Mouse (Mus musculus) midbrain, embryonic 13.5 days (tissue): Measurements from ENCODE around the gene Cyb5r4. TPM values are rescaled to one million over a fixed set of nuclear protein-coding genes. Genes with fewer than 3 reads are reported as not detected.
"Not testable (repeated sequence)": the region's sequence is repeated elsewhere in the genome, so short reads cannot be mapped to it uniquely, and the experiment has no call there.

Experiments used
- ATAC-seq: fragments of 200-750 bp; cut with Nextera tagmentation; 2 replicates; pipeline ENCODE4 v1.8.0; 2017; ENCODE audit warnings: mild to moderate bottlenecking, moderate TSS enrichment, moderate library complexity
- H3K27ac ChIP-seq: fragments of 300-500 bp; sonication (generic); 2 replicates; pipeline ENCODE4 v1.5.1; 2015; ENCODE audit warnings: inconsistent platforms, mild to moderate bottlenecking, moderate library complexity
- H3K27me3 ChIP-seq: fragments of 300-500 bp; sonication (generic); 2 replicates; pipeline ENCODE4 v1.6.1; 2015; ENCODE audit warnings: mild to moderate bottlenecking, inconsistent platforms
- H3K36me3 ChIP-seq: fragments of 300-500 bp; sonication (generic); 2 replicates; pipeline ENCODE4 v1.6.1; 2015; ENCODE audit warnings: mild to moderate bottlenecking, inconsistent platforms
- H3K4me1 ChIP-seq: fragments of 300-500 bp; sonication (generic); replicated peaks from 2 replicates; pipeline ENCODE4 v1.6.1; 2015; ENCODE audit warnings: inconsistent platforms
- H3K4me2 ChIP-seq: fragments of 300-500 bp; sonication (generic); replicated peaks from 2 replicates; pipeline ENCODE4 v1.6.1; 2015; ENCODE audit warnings: moderate library complexity, mild to moderate bottlenecking, inconsistent platforms
- H3K4me3 ChIP-seq: fragments of 300-500 bp; sonication (generic); replicated peaks from 2 replicates; pipeline ENCODE4 v1.5.1; 2015; ENCODE audit warnings: mild to moderate bottlenecking, inconsistent platforms
- H3K9ac ChIP-seq: fragments of 300-500 bp; sonication (generic); replicated peaks from 2 replicates; pipeline ENCODE4 v1.6.1; 2015; ENCODE audit warnings: mild to moderate bottlenecking, inconsistent platforms
- H3K9me3 ChIP-seq: fragments of 300-500 bp; sonication (generic); 2 replicates; pipeline ENCODE4 v1.6.1; 2016; ENCODE audit warnings: mild to moderate bottlenecking, inconsistent platforms
- WGBS: fragments of 180-500 bp; shearing (Covaris S2); methylation state at CpG from one replicate; pipeline ENCODE4 v1.1.7; 2015; 5-methylcytosine and 5-hydroxymethylcytosine counted together
- polyA plus RNA-seq: library from polyadenylated mRNA; unstranded; fragments of >200 nt; fragmentation: Nextera tagmentation; extraction: Ambion mirVana; gene quantifications from 2 replicates; pipeline ENCODE4 v1.2.1, GENCODE M21; 2015

Cyb5r4 gene
- polyA plus RNA-seq, 1 experiment from 2014 or later, result 87.4 TPM

DNA sequence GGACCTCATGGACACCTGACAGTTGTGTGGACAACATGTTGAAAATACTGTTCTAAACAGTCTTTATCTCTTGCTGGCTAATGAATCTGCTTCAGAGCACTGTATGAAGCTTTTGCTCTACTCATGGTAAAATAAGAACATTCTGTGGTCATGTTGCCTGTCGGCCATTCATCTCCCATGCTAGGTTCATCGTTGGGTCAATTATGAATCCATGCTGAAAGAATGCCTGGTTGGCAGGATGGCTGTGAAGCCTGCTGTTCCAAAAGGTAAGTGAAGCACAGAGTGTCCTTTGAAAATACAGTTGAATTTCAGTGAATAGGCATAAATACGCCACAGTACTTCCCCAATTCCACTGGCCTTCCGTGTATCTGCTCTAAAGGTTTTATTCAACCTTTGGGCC is 10.4 kb downstream of the Cyb5r4 start:
- WGBS, result 91% methylated on average over 4 of the region's 4 CpGs
- H3K9me3 ChIP-seq, result no peaks in the 10 kb centered on the region
- H3K4me1 ChIP-seq, result 0 out of 2 replicates have a peak, but pooled peaks cover 4% of the 10 kb centered on the region

DNA sequence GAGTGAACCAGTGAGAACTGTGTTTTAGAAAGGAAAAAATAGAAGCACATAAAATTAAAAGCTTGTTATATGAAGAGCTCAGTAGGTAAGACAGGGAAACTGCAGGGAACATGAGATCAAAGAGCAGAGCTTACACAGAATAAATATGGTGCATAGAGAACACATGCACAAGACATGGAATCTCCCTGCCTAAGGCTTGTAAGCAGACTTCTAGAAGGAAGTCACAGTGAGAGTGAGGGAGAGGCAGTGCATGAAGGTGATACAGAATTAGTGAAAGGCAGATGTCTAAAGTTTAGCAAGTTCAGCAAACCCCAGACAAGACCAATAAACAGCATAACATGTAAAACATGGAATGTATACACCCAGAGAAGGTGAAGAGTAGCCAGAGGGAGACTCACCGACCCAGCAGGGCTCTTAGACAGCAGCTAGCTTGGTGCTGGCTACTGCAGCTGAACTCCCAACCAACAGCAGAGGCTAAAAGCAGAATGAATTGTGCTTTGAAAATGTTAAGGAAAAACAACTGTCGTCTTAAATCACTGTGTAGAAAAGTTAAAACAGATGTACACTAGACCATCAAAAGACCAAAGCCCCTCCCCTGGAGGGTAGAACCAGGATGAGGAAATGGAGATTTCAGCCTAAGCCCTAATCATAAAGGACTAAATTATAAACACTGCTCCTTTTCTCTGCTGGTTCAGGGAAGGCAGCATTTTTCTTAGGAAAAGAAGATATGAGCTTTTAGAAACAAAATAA is 13.2 kb downstream of the Cyb5r4 start:
- H3K9ac ChIP-seq, result no peak overlapping the region
- H3K4me2 ChIP-seq, result no peak overlapping the region
- H3K27me3 ChIP-seq, result no peaks in the 10 kb centered on the region
- no peaks in the 10 kb centered on the region for H3K9me3 ChIP-seq
- ATAC-seq, result no peak
- H3K36me3 ChIP-seq, result peaks cover 20% of the 10 kb centered on the region
- 89% methylated on average over 2 of the region's 2 CpGs for WGBS
- no peak overlapping the region for H3K4me3 ChIP-seq
- H3K27ac ChIP-seq, result no peak overlapping the region
- no peaks in the 10 kb centered on the region for H3K4me1 ChIP-seq

More for the DNA sequence above, 10.4 kb downstream of the Cyb5r4 start:
- Histone ChIP-seq H3K36me3 (peaks cover 25% of the 10 kb centered on the region), H3K27ac (no peak overlapping the region), H3K4me2 (no peak overlapping the region), H3K27me3 (no peaks in the 10 kb centered on the region), H3K9ac (no peak overlapping the region), H3K4me3 (no peak overlapping the region)
- ATAC-seq, result no peak

GRCm38 (mm10) chr9:87049425-87049824 is 27.6 kb downstream of the Cyb5r4 start:
- H3K9me3 ChIP-seq, result no peaks in the 10 kb centered on the region
- no peak for ATAC-seq
- no peaks in the 10 kb centered on the region for H3K4me1 ChIP-seq
- H3K4me2 ChIP-seq, result no peak overlapping the region
- no peak overlapping the region for H3K4me3 ChIP-seq
- H3K27ac ChIP-seq, result no peak overlapping the region
- H3K27me3 ChIP-seq, result no peaks in the 10 kb centered on the region
- WGBS, result 83% methylated on average over 4 of the region's 4 CpGs
- H3K36me3 ChIP-seq, result peaks cover 44% of the 10 kb centered on the region
- no peak overlapping the region for H3K9ac ChIP-seq

GRCm38 (mm10) chr9:87055547-87056235 is 33.9 kb downstream of the Cyb5r4 start:
- WGBS, result 91% methylated on average over 11 of the region's 11 CpGs
- no peak overlapping the region for H3K4me2 ChIP-seq
- H3K4me3 ChIP-seq, result no peak overlapping the region
- peaks cover 51% of the 10 kb centered on the region for H3K36me3 ChIP-seq
- no peaks in the 10 kb centered on the region for H3K27me3 ChIP-seq
- ATAC-seq, result no peak
- H3K9ac ChIP-seq, result no peak overlapping the region
- H3K9me3 ChIP-seq, result no peaks in the 10 kb centered on the region
- H3K4me1 ChIP-seq, result no peaks in the 10 kb centered on the region
- H3K27ac ChIP-seq, result no peak overlapping the region

DNA sequence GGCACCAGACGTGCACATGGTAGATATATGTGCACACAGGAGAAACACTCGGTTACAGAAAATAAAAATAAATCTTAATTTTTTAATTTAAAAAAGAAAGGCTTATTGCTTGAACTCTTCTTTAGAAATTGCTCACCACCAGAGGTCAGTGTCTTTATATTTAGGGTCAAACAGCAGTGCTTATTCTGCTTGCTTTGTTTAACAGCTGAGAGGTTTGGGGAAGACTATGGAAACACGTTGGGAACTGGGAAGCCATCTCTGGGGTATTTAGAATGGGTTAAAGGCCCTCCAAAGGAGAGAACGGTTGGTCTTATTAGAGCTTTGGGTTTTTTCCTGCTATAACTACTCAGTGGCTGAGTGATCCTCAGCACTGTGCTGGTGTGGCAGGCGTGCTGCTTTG is 40.5 kb downstream of the Cyb5r4 start:
- Histone ChIP-seq H3K36me3 (peaks cover 64% of the 10 kb centered on the region), H3K27me3 (no peaks in the 10 kb centered on the region), H3K4me1 (no peaks in the 10 kb centered on the region), H3K27ac (no peak overlapping the region), H3K4me3 (no peak overlapping the region), H3K9ac (no peak overlapping the region), H3K4me2 (no peak overlapping the region), H3K9me3 (no peaks in the 10 kb centered on the region)
- no peak for ATAC-seq
- WGBS, result 86% methylated on average over 5 of the region's 5 CpGs

GRCm38 (mm10) chr9:87068160-87068559 is 46.3 kb downstream of the Cyb5r4 start:
- H3K4me1 ChIP-seq, result no peaks in the 10 kb centered on the region
- no peak overlapping the region for H3K27ac ChIP-seq
- peaks cover 56% of the 10 kb centered on the region for H3K36me3 ChIP-seq
- no peak overlapping the region for H3K9ac ChIP-seq
- 93% methylated on average over 1 of the region's 1 CpGs for WGBS
- H3K4me2 ChIP-seq, result no peak overlapping the region
- H3K27me3 ChIP-seq, result no peaks in the 10 kb centered on the region
- peaks cover 4% of the 10 kb centered on the region for H3K9me3 ChIP-seq
- H3K4me3 ChIP-seq, result no peak overlapping the region
- no peak for ATAC-seq

GRCm38 (mm10) chr9:87071566-87071965 is 49.8 kb downstream of the Cyb5r4 start:
- 92% methylated on average over 3 of the region's 3 CpGs for WGBS
- H3K27me3 ChIP-seq, H3K27ac ChIP-seq, H3K4me2 ChIP-seq, ATAC-seq, H3K4me1 ChIP-seq, H3K9ac ChIP-seq, H3K9me3 ChIP-seq, H3K4me3 ChIP-seq: not testable (repeated sequence)
- peaks cover 34% of the 10 kb centered on the region for H3K36me3 ChIP-seq

GRCm38 (mm10) chr9:87077919-87078318 is 56.1 kb downstream of the Cyb5r4 start:
- peak; percentile 71 for ATAC-seq
- Histone ChIP-seq H3K4me1 (no peaks in the 10 kb centered on the region), H3K27ac (no peak overlapping the region), H3K27me3 (no peaks in the 10 kb centered on the region), H3K9ac (no peak overlapping the region), H3K9me3 (no peaks in the 10 kb centered on the region), H3K4me3 (no peak overlapping the region), H3K36me3 (peaks cover 6% of the 10 kb centered on the region), H3K4me2 (no peak overlapping the region)
- WGBS, result 24% methylated on average over 2 of the region's 2 CpGs

DNA sequence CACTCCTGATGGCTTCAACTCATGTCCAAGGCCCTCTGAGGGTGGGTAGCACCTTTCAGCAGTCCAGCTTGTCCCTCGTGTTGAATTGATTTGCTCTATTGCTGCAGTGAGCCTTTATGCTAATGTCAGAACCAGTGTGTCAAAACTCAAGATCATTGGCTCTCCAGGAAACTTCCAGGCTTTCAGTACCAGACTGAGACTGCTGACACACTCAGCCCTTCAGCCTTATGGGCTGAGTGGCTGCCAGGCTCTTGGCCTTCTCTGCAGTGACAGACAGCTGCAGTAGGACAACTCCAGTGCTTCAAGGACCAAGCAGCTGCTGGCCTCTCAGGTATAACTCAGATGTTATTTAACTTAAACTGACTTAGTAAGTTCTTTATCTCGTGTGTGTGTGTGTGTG is 57.7 kb downstream of the Cyb5r4 start:
- Histone ChIP-seq H3K4me2 (no peak overlapping the region), H3K4me1 (no peaks in the 10 kb centered on the region), H3K27ac (no peak overlapping the region), H3K27me3 (no peaks in the 10 kb centered on the region), H3K9me3 (no peaks in the 10 kb centered on the region), H3K9ac (no peak overlapping the region), H3K4me3 (no peak overlapping the region), H3K36me3 (peaks cover 6% of the 10 kb centered on the region)
- ATAC-seq, result no peak
- WGBS, result 51% methylated on average over 2 of the region's 2 CpGs

GRCm38 (mm10) chr9:87086991-87087390 is 65.2 kb downstream of the Cyb5r4 start:
- Histone ChIP-seq H3K27me3 (no peaks in the 10 kb centered on the region), H3K9ac (no peak overlapping the region), H3K4me1 (no peaks in the 10 kb centered on the region), H3K4me3 (no peak overlapping the region), H3K9me3 (no peaks in the 10 kb centered on the region), H3K4me2 (no peak overlapping the region), H3K36me3 (no peaks in the 10 kb centered on the region), H3K27ac (no peak overlapping the region)
- ATAC-seq, result no peak
- 93% methylated on average over 4 of the region's 4 CpGs for WGBS

- ATAC-seq, result no peak
- Histone ChIP-seq H3K9ac (no peak overlapping the region), H3K27ac (no peak overlapping the region), H3K27me3 (no peaks in the 10 kb centered on the region), H3K4me3 (no peak overlapping the region), H3K4me2 (no peak overlapping the region), H3K4me1 (no peaks in the 10 kb centered on the region), H3K36me3 (no peaks in the 10 kb centered on the region), H3K9me3 (no peaks in the 10 kb centered on the region)
- WGBS, result 74% methylated on average over 2 of the region's 2 CpGs
Measured at GRCm38 (mm10) chr9:87097989-87098388, 76.2 kb downstream of the Cyb5r4 start.

GRCm38 (mm10) chr9:87115019-87115418 is 93.2 kb downstream of the Cyb5r4 start:
- H3K9me3 ChIP-seq, result no peaks in the 10 kb centered on the region
- WGBS, result 72% methylated on average over 5 of the region's 5 CpGs
- no peaks in the 10 kb centered on the region for H3K36me3 ChIP-seq
- H3K4me1 ChIP-seq, result peaks cover 15% of the 10 kb centered on the region
- no peak overlapping the region for H3K4me3 ChIP-seq
- no peak overlapping the region for H3K9ac ChIP-seq
- ATAC-seq, result no peak; the same call in 1 of the 2 replicates
- H3K27me3 ChIP-seq, result no peaks in the 10 kb centered on the region
- peak overlapping the region; percentile 85 for H3K27ac ChIP-seq
- peak overlapping the region; percentile 33 for H3K4me2 ChIP-seq
